Mouse (Mus musculus) layer of hippocampus, adult 8-10 months (tissue): ENCODE data around the gene Tbc1d1. TPM values are rescaled to one million over a fixed set of nuclear protein-coding genes. Genes with fewer than 3 reads are reported as not detected.
A peak's percentile ranks its signal among the peaks of the same experiment; 100 is the strongest.

Source experiments
- DNase-seq, 2 experiments: peaks; one replicate each; pipeline ENCODE4 v3.0.0; 2022; ENCODE audit warnings: low spot score in 2 of 2
- microRNA-seq, 2 experiments: library from miRNA; unstranded; fragments of <30 nt; microRNA quantifications; one replicate each; pipeline ENCODE4 v1.2.0; 2022
- total RNA-seq, 4 experiments: library from RNA; stranded (reverse); gene quantifications; 2 replicates each; pipeline ENCODE4 v1.2.4; 2022

Gene Tbc1d1
- total RNA-seq, 4 experiments from 2014 or later = 26.0 to 30.5 (median 28.4) TPM

- no peak for DNase-seq
Measured at GRCm38 (mm10) chr5:64380698-64381375, 224.7 kb downstream of the Tbc1d1 start.

- DNase-seq = no peak
Measured at GRCm38 (mm10) chr5:64381538-64381937, 225.4 kb downstream of the Tbc1d1 start.

GRCm38 (mm10) chr5:64382451-64383057 is 226.4 kb downstream of the Tbc1d1 start:
- DNase-seq = peak; percentile 65 to 86

- no peak for DNase-seq
Measured at GRCm38 (mm10) chr5:64383215-64383614, 227.1 kb downstream of the Tbc1d1 start.

- no peak for DNase-seq
Measured at GRCm38 (mm10) chr5:64384546-64384945, 228.4 kb downstream of the Tbc1d1 start.

GRCm38 (mm10) chr5:64386996-64387395 is 230.9 kb downstream of the Tbc1d1 start:
- DNase-seq = no peak

GRCm38 (mm10) chr5:64389202-64389929 is 233.3 kb downstream of the Tbc1d1 start:
- DNase-seq = no peak

- no peak for DNase-seq
Measured at GRCm38 (mm10) chr5:64391346-64391745, 235.2 kb downstream of the Tbc1d1 start.

- DNase-seq = no peak
Measured at GRCm38 (mm10) chr5:64392426-64393020, 236.4 kb downstream of the Tbc1d1 start.

- DNase-seq = no peak
Measured at GRCm38 (mm10) chr5:64393530-64393929, 237.4 kb downstream of the Tbc1d1 start.

GRCm38 (mm10) chr5:64398155-64398554 is 242.1 kb downstream of the Tbc1d1 start:
- DNase-seq = no peak

GRCm38 (mm10) chr5:64400742-64401141 is 244.6 kb downstream of the Tbc1d1 start:
- no peak for DNase-seq

Small RNA genes within 50 kb of the gene (microRNA-seq; reads per million reads assigned to microRNA genes)
- 0 reads per million in 2 experiments for gene Gm22395

Other genes with a start within 250 kb of the Tbc1d1 start
- 10 to 100 TPM; 10.5 to 13.3 (median 11.8) TPM for gene Rell1, start 187.4 kb upstream of the Tbc1d1 start, total RNA-seq
- gene Pgm2, start 63.4 kb upstream of the Tbc1d1 start, total RNA-seq = 10 to 100 TPM in 2 of 4 experiments, 1 to 10 TPM in 2; 10.0 to 12.6 (median 10.4) TPM